Mouse (Mus musculus) megakaryocyte, embryonic 14.5 days (primary cell): ENCODE measurements around the gene Irgq.

Source experiments
- FLI1 ChIP-seq: IDR thresholded peaks from 2 replicates; pipeline ENCODE4 v1.6.1; 2012; ENCODE audit warnings: low read length, inconsistent platforms, mixed read lengths
- GATA1 ChIP-seq: IDR thresholded peaks from 3 replicates; pipeline ENCODE4 v1.6.1; 2012; ENCODE audit warnings: mixed read lengths, low read length, inconsistent platforms, borderline replicate concordance

- no peak for TF ChIP-seq GATA1
- TF ChIP-seq FLI1 = no peak
These were observed 48.1 kb upstream of the Irgq start for GRCm38 (mm10) chr7:24482208-24483020.
